Mouse (Mus musculus) ES-Bruce4 (cell line): ENCODE results near the gene Hacd3.

Experiments used
- CTCF ChIP-seq: IDR thresholded peaks from one replicate; pipeline ENCODE4 v1.8.1; 2011; ENCODE audit warnings: low read depth, low read length
- POLR2A ChIP-seq: IDR thresholded peaks from one replicate; pipeline ENCODE4 v1.8.1; 2011; ENCODE audit warnings: low read length; ENCODE audit not compliant: insufficient read depth

- no peak for TF ChIP-seq POLR2A
- TF ChIP-seq CTCF, result no peak
Measured at GRCm38 (mm10) chr9:65018588-65019121, 2.8 kb downstream of the Hacd3 start.
